Mouse (Mus musculus) skeletal muscle tissue, adult 2 months (tissue): ENCODE data around the gene Erich6.
"Not testable (repeated sequence)": the region's sequence is repeated elsewhere in the genome, so short reads cannot be mapped to it uniquely, and the experiment has no call there.

Experiments
- DNase-seq: peaks from one replicate; pipeline ENCODE4 v3.0.0-alpha.2; 2012; ENCODE audit warnings: low read depth, low spot score

The Erich6 gene

DNA sequence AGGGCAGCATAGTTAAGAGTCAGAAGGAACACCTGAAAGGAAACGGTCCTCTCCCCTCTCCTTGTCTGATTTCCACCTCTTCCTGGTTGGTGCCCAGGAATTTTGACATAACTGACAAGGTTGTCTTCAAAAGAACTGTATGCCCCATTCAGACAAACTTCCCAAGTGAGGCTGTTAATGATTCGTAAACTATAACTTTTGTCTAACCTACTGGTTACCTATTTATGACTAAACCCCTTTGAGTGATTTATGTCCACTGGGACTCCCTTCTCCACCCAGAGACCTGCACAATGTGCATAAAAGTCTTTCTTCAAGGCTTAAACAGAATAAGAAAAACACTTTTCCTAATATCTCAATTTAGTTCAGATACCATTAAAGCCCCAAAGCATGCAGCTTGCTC is 10.2 kb upstream of the Erich6 start:
- no peak for DNase-seq

DNA sequence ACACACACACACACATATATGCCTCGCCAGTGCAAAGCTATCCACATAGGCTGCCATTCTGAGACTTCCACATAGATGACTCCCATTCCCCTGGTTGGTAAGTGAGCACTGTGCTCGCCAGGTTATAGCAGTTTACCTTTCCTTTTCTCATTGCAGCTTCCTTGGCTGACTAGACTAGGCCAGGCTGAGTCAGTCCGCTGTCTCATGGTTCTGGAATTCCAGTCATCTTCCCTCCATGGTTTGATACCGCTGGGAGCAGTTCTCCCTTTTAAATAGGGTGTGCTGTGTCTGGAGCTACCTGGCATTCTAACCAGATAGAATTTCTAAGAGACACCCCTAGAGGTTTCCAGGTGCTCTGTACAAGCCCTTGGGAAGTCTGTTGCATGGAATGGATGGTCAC is 9.2 kb upstream of the Erich6 start:
- DNase-seq = no peak

DNA sequence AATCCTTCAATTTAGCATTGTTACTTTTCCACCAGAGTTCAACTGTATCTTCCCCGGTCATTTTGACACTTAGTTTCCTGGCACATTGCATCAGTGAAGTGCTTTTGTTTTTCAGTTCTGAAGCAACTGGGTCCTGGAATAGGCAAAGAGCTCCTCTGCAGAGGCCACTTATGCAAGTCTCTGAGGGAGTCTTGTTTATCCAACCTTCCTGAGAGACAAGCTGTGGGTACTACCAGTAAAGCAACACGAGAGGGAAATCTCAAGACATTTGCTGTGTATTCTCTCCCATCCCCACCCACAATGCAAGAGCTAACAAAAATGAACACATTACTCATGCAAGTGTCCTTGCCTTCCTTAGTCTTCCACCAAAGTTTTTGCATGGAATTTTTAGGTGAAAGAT is 5.3 kb downstream of the Erich6 start:
- no peak for DNase-seq

DNA sequence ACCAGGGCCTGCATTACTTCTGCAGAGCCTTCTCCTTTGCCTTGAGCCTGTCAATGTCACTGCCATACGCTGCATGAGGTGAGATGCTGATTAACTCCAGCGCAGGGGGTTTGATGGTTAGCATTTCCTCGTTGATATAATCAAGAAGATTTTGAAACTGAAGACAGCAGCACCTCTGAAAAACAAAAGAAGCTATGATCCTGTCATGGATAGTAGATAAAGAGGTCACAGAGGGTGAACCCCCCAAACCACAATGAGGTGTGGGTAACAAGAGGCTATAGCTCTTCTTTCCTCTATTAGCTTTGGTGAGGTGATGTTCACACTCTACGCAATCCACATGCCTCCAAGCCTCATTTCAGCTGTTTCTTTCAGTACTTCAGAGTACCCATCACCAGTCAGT is 12.0 kb downstream of the Erich6 start:
- DNase-seq = no peak

DNA sequence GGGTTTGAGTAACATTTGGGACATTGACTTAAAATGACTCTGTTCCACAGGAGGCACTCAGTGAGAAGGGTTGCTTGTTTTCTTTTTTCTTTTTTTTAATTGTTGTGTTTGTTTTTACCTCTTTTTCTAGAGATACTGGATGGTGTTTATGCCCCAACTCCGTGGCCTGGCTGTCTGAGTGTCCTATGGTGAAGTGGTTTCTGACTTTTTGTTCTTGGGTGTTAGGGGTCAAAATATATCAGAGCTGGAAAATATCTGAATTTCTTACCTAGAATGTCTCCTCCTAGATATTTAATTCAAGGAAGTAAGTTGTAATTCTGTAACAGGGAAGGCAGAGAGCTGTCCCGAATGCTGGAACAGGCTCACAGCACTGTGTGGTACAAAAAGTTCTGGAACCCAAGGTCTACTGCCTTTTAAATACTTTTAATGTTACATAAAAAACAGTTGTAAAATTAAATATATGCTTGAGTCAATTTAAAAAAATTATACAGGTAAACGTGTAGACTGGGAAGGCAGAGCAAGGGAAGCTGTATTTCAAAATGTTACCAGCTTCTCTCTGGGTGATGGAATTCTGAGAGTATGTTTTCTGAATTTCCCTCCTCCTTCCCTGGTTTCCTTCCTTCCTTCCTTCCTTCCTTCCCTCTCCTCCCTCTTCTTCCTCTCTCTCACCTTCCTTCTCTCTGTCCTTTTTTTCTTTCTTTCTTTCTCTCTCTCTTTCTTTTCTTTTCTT is 14.2 kb downstream of the Erich6 start:
- no peak for DNase-seq

DNA sequence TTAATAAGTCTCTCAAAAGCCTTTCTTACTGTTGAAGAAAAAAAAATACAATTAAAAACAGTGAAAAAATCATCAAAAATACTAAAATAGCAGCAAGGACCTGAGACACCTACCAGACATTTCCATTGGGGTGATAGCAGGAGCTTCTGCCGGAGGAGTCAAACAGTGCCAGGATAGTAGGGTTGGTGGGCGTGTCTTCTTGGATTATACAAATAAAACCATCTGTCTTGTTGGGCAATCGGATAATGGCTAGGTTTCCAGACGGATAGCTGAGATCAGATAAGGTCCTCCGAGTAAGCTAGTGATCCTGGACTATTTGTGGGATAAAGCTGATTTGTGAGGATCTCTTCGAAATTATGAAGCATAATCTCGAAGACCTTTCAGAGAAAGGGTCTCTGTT is 15.9 kb downstream of the Erich6 start:
- no peak for DNase-seq

DNA sequence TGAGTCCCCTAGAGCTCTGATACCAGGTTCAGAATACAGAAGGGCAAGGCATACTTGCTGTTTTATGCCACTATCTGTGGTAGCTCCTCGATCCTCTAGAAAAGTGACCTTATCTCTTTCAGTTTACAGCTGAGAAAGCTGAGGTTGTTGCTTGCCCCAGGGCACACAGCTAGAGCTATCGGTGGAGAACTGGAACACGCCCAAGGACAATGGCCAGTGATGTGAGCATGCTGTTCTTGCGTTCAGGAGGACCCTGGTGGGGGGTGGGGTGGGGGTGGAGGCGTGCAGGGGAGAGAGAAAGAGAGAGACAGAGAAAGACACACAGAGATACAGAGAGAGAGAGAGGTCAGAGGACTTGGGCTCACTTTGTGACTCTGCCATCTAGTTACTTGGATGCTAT is 27.0 kb downstream of the Erich6 start:
- no peak for DNase-seq

DNA sequence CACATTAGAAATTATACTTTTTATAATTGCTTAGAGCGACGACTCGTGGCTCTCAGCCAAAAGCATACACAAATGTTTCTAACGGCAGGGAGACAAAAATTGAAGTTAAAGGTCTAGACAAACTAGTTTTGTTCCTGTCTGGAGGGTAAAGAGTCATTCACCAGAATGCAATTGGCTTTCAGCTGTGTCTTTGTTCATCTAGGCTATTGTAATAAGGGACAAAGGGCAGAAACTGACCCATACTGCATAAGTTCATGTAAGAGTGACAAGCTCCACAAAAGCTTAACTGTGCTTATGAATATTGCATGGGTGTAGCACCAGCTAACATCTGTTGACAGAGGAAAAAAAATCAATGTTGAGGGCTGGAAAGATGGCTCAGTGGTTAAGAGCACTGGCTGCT is 28.5 kb downstream of the Erich6 start:
- no peak for DNase-seq

DNA sequence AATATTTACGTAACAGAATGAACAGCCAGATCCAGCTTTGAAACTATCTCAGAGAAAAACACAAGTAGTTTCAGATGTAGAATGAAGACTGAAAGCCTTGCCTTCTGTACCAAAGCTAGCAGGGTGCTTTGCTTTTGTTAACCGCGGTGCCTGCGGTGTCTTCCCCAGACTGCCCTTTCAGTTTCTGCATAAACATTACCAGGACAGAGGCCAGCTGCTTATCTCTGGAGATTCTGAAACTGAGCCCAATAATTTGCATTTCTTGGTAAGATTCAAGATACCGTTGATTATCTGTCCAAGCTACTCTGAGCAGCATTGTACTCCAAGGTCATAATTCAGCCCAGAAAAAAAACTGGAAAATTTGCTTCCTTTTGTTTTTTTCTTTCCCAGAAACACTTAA is 43.4 kb downstream of the Erich6 start:
- no peak for DNase-seq

DNA sequence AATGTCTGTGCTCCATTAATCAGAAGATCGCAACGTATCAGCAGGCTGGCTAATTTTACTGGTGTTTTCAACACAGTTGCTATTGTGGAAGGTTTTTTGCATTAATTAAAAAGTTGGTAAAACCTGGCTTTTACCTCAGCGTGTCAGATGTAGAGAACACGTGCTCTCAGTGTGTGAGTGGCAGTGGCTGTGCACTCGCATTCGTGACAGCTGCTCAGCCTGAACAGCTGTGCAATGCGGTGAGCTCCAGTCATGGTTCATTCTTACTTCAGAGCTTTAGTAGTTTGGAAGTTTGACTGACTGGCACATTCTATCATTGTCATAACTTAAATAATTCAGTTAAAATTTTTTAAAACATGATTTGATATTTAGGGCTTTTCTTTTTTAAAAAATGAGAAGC is 44.3 kb downstream of the Erich6 start:
- DNase-seq = not testable (repeated sequence)

DNA sequence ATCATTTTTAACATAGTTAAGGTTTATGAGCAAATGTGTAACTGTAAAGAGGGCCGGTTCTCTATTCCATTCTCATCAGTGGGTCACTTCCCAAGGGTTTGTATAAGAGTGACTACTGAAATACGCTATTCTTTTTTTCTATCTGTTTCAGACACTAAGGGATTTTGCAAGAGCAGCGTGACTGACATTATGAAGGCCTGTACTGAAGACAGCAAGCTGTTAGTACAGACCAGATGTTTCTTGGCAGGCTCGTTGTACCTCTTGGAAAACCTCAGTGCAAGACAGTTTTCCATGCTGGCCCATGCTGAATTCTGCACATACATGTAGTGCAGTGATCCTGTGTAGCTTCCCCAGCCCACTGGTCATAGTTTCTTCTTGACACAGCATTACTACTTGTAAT is 46.5 kb downstream of the Erich6 start:
- DNase-seq = not testable (repeated sequence)

DNA sequence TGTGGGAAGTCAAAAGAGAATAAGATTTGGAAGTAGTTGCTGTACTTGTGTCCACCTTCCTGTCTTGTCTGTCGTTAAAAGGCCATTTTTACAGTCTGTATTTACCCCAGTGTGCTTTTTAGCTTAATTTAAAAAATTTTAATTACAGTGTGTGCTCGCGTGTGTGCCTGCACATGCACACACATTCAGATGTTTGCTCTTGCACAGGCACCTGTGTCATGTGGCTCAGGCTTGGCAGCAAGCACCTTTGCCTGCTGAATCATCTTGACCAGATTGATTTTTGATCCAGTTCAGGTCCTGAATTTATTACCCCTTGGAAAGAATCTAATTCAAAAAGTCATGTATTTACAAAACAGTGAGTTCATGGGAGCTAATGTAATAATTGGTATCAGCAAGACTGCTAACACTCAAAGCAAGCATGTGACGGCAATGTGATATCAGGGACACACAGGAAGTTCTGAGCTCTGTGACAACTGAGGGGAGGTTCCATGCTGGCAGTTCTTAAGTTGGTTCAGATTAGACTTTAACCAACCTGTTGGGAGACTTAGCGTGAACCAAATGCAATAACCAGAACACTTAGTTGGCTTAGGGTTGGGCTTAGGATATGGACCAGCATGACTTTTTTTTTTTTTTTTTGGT is 54.1 kb downstream of the Erich6 start:
- DNase-seq = no peak

DNA sequence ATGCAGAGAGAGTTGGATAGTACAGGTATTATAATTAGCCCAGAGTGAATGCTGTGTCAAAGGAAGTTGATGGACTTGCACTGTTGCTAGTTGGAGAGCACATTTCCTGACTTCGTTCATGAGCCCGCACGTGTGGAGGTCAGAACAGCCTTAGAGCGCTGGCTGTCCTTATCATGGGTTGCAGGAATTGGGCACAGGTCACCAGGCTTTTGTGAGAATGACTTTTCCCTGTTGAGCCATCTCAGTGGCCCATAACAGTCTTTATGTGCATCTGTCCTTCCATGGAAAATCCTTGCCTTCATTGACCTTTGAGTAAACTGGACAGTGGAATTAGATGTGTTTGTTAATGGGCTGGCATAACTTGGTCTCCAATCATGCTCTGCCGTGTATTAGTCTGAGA is 54.7 kb downstream of the Erich6 start:
- no peak for DNase-seq

DNA sequence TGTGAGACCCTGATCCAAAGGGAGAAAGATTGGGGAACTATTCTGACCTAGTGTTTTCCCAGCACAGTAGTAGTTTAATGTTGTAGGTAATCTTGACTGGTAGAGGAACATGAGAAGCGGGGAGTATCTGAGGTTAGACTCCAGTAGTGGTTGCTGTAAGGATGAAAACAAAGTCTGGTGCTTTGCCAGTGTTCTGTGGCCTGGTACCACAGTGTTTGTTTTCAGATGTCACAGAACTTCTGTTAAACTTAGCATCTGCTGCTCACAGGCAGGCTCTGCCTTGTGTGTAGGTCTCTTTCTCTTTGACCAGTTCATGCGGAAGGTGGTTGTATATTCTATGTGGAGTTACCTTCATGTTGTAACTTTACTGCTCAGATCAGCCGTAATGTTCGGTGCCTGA is 55.5 kb downstream of the Erich6 start:
- no peak for DNase-seq

DNA sequence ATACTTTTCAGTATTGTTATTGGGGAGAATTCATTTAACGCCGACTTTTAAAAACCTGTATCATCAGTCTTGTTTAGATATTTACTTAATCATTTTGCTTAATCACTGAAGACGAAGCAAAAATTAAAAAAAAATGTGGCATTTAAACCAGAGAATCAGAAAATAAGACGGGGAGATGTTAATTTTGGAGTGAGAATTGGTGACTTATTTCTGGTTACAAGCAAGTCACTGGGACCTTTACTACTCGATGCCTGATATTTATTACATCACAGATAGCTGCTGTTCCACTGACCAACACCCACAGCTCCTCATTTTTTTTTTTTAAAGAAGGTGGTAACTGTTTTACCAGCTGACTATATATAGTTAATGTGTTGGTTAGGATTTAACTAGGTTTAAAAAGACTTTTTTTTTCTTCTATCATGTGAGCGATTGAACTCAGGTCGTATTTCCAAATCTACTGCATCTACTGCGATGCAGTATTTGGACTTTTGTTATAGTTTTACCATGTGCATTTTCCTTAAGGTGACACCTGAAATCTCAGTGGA is 59.4 kb downstream of the Erich6 start:
- DNase-seq = no peak

DNA sequence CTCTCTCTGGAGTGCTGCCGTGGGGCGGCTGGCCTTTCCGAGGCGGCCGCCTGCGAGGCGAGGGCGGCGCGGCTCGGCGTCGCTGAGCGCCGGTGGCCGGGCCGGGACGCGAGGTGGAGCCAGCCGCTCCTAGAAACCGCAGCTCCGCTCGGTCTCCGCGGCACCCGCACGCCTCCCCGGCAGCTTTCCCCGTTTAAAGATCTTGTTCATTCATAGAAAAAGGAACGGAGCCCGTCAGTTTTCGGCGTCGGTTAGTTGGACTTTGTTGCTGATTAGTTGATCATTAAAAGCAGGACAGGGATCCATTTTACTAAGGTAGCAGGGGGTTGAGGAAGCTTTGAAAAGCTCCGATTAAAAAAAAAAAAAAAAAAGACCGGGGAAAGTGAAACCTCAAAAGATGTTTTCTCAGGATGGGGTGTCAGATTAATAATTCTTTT is 59.9 kb downstream of the Erich6 start:
- DNase-seq = peak; percentile 16

DNA sequence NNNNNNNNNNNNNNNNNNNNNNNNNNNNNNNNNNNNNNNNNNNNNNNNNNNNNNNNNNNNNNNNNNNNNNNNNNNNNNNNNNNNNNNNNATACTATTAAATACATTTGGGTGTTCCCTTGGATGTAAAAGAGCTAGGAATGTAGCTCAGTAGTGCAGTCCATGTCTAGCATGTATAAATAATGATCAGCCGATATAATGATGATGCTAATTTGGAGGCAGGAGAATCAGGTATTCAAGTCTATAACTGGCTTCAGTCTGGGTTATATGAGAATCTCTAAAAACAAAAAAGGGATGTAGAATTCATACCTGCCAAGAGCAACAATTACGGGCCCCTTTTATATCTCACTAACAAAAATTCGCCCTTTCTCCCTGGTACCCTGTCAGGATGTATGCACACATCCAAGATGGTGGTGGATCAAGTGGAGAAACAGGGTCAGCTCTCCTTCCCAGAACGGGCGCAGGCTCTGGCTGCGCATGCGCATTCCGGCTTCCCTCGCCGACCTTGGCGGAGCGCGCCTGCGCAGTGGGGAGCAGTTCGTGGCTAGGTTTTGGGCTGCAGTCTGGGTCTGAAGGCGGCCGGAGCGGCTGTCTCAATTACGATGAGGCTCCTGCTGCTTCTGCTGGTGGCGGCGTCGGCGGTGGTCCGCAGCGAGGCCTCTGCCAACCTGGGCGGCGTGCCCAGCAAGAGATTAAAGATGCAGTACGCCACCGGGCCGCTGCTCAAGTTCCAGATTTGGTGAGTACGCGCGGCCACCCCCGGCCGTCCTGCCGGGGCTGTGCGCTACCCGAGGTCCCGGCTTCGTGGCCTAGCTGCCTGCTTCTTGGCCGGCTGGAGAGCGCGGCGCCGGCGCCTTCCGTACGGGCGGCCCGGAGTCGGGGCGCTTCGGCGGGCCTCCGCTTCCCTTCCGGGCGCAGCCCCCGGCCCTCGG is 60.6 kb downstream of the Erich6 start, which contains the start of gene Selenot:
Gene Selenot (plus strand): TSS at position 500 of the 930 bp plus-strand sequence.
- peak; percentile 97 for DNase-seq

DNA sequence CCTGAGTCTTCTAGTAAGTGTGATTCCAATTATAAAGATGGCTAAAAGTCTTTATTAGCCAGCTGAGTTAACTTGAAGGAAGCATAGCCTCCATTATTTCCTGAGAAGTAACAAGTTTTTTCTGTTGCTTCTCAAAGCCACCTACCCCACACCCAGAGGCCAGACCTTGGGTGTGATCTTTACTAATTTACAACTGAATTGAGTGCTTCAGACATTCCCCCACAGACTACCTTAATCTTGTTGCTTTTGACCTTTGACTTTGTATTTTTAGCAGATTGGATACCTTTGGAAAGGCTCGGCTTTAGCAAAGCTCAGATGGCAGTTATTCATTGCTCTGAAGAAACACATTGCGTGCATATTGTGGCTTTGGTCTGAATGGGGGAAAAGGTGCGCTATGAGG is 66.2 kb downstream of the Erich6 start:
- DNase-seq = no peak
